Mouse (Mus musculus): ENCODE measurements at regions not wholly inside any gene's neighbourhood (a gene's known extent, or its start where the extent isn't known, plus 50 kb on each side); places are given as distances from the start of the nearest gene placed in this dataset.

- Histone ChIP-seq H3K4me3 (ENCODE audit: low read depth, low read length) (no peak overlapping the region), H3K4me2 (ENCODE audit: low read depth, low read length) (no peak overlapping the region), H3K27ac (replicated peaks; ENCODE audit: low read depth, low read length) (no peak overlapping the region), H3K36me3 (ENCODE audit: control insufficient read depth, insufficient read depth, low read length) (no peaks in the 10 kb centered on the region), H3K9ac (ENCODE audit: low read depth, low read length) (no peak overlapping the region), H3K9me3 (ENCODE audit: control insufficient read depth, low read length) (no peaks in the 10 kb centered on the region), H3K27me3 (replicated peaks; ENCODE audit: control insufficient read depth, insufficient read depth, low read length) (no peaks in the 10 kb centered on the region), H3K4me1 (ENCODE audit: control insufficient read depth, insufficient read depth, low read length) (no peaks in the 10 kb centered on the region)
- ATAC-seq (ENCODE audit: low read depth) = no peak
- DNase-seq (ENCODE audit: low spot score) = peak; percentile 0
- 72% methylated on average over 7 of the region's 7 CpGs for WGBS
These were observed 702.0 kb upstream of the Lrfn5 start for GRCm38 (mm10) chr12:60820979-60821378.

Data from embryonic facial prominence, embryonic 14.5 days (tissue).